Mouse (Mus musculus) bone marrow macrophage, adult 2 months (primary cell): ENCODE data around the gene Git2.

Source experiments
- CTCF ChIP-seq: IDR thresholded peaks from 2 replicates; pipeline ENCODE4 v1.5.1; 2012; ENCODE audit warnings: low read depth, mild to moderate bottlenecking, low read length, moderate library complexity
- POLR2A ChIP-seq: IDR thresholded peaks from 2 replicates; pipeline ENCODE4 v1.6.1; 2012; ENCODE audit warnings: mild to moderate bottlenecking, low read depth, low read length, borderline replicate concordance

DNA sequence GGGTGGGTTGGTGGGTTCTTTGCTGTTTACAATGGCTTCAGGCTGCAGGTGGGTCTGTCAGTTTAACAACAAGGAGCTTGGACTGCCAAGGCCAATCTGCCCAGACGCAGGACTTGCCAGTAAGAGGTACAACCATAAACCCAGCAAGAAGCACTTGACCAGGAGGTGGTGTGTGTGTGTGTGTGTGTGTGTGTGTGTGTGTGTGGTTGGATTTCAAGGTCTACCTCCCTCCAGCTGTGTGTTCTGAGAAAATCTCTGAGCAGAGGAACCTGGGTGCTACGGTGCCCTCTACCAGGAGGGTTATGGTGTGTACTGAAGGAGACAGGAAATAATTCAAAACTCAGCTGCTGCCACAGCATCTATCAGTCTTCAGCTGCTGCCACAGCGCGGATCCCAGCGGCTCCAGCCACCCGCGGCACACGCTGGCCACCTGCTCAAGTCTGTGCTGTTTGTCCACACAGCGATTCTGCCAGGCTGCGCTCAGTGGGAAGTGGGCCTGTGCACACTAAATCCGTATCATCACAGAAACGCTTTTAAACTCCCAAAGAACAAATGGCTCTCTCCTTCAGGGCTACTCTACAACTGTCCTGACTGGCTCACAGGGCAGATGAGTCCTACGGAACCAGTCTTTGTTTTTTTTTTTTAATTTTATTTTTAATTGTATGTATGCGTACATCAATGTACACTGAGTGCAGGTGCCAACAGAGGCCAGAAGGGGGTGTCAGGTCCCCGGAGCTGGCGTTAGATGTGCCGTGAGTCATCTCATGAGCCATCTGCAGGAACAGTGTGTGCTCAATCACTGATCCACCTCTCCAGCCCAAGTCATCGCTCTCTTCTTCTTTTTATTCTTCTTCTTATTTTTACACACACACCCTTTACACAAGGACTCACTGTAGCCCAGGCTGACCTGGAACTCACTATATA lies 10.2 kb downstream of the Git2 start:
- TF ChIP-seq CTCF, result no peak
- TF ChIP-seq POLR2A, result no peak
